Mouse (Mus musculus) CH12.LX (cell line): ENCODE measurements around the gene Adora3. TPM values are rescaled to one million over a fixed set of nuclear protein-coding genes. Genes with fewer than 3 reads are reported as not detected.

Experiments used
- DNase-seq: peaks from one replicate; pipeline ENCODE4 v3.0.0-alpha.2; 2013; ENCODE audit errors: extremely low read depth
- H3K27ac ChIP-seq: 2 replicates; pipeline ENCODE4 v1.5.1; 2012; ENCODE audit warnings: low read depth, mild to moderate bottlenecking, control low read depth, moderate library complexity; ENCODE audit not compliant: insufficient read depth
- H3K27me3 ChIP-seq: replicated peaks from 2 replicates; pipeline ENCODE3; 2012; ENCODE audit warnings: inconsistent platforms
- H3K36me3 ChIP-seq, 2 experiments: replicated peaks in 1 of 2; 2 replicates each; pipeline versions ENCODE3 to v1.6.1; 2012; ENCODE audit warnings: inconsistent platforms in 1 of 2, low read length in 1 of 2, mild to moderate bottlenecking in 1 of 2, mixed read lengths in 1 of 2, moderate library complexity in 1 of 2; ENCODE audit not compliant: control insufficient read depth in 1 of 2, insufficient read depth in 1 of 2
- H3K4me1 ChIP-seq, 2 experiments: 2 replicates each; pipeline ENCODE4 v1.6.1; 2012; ENCODE audit warnings: inconsistent platforms in 1 of 2, moderate library complexity in 1 of 2; ENCODE audit not compliant: insufficient read depth in 2 of 2, control insufficient read depth in 1 of 2
- H3K4me2 ChIP-seq: 2 replicates; pipeline ENCODE4 v1.6.1; 2012; ENCODE audit warnings: low read depth, mild to moderate bottlenecking, control low read depth; ENCODE audit not compliant: poor library complexity, insufficient read depth, severe bottlenecking
- H3K4me3 ChIP-seq, 3 experiments: fragments of 150-350 bp in 1 of 3; sonication (generic) in 1 of 3; replicated peaks in 1 of 3; 2 replicates each; pipeline versions ENCODE3 to v1.5.1; 2011 to 2012; ENCODE audit warnings: low read depth in 2 of 3, low read length in 2 of 3, mild to moderate bottlenecking in 2 of 3, moderate library complexity in 2 of 3, control low read depth in 1 of 3, improper control_type of control experiment in 1 of 3, inconsistent platforms in 1 of 3, mixed read lengths in 1 of 3; ENCODE audit not compliant: poor library complexity in 1 of 3
- H3K79me2 ChIP-seq: replicated peaks from 2 replicates; pipeline ENCODE4 v1.6.1; 2012; ENCODE audit warnings: mild to moderate bottlenecking, moderate library complexity; ENCODE audit not compliant: control insufficient read depth, poor library complexity, insufficient read depth, severe bottlenecking; ENCODE audit errors: extremely low read depth
- H3K9ac ChIP-seq: 2 replicates; pipeline ENCODE4 v1.6.1; 2012; ENCODE audit warnings: low read depth, mild to moderate bottlenecking, control low read depth, moderate library complexity; ENCODE audit not compliant: insufficient read depth
- H3K9me3 ChIP-seq: replicated peaks from 2 replicates; pipeline ENCODE3; 2012; ENCODE audit warnings: low read length, inconsistent platforms, mixed read lengths
- CTCF ChIP-seq, 2 experiments: IDR thresholded peaks in 1 of 2; conservative IDR thresholded peaks in 1 of 2; 2 replicates each; pipeline ENCODE4 v1.5.1; 2011 to 2012; ENCODE audit warnings: low read depth in 2 of 2, low read length in 2 of 2, improper control_type of control experiment in 1 of 2, inconsistent platforms in 1 of 2, mild to moderate bottlenecking in 1 of 2, moderate library complexity in 1 of 2
- ELF1 ChIP-seq: IDR thresholded peaks from 2 replicates; pipeline ENCODE4 v1.6.1; 2014; ENCODE audit warnings: low read depth, mild to moderate bottlenecking, inconsistent platforms, low read length, improper control_type of control experiment
- ETS1 ChIP-seq: conservative IDR thresholded peaks from 2 replicates; pipeline ENCODE4 v1.6.1; 2012; ENCODE audit warnings: low read depth, mild to moderate bottlenecking, inconsistent platforms, low read length, improper control_type of control experiment, moderate library complexity
- GABPA ChIP-seq: IDR thresholded peaks from 2 replicates; pipeline ENCODE4 v1.6.1; 2012; ENCODE audit warnings: low read depth, low read length, improper control_type of control experiment, inconsistent platforms; ENCODE audit not compliant: insufficient replicate concordance
- HCFC1 ChIP-seq: IDR thresholded peaks from 2 replicates; pipeline ENCODE4 v1.6.1; 2012; ENCODE audit warnings: low read depth, mild to moderate bottlenecking, inconsistent platforms, low read length, improper control_type of control experiment
- IRF4 ChIP-seq: IDR thresholded peaks from 2 replicates; pipeline ENCODE4 v1.6.1; 2014; ENCODE audit warnings: low read depth, mild to moderate bottlenecking, inconsistent platforms, low read length, improper control_type of control experiment
- JUN ChIP-seq: IDR thresholded peaks from 2 replicates; pipeline ENCODE4 v1.6.1; 2011; ENCODE audit warnings: low read depth, mild to moderate bottlenecking, low read length, improper control_type of control experiment, moderate library complexity; ENCODE audit not compliant: insufficient read depth
- JUND ChIP-seq: conservative IDR thresholded peaks from 2 replicates; pipeline ENCODE4 v1.6.1; 2011; ENCODE audit warnings: low read depth, low read length, improper control_type of control experiment
- KAT2A ChIP-seq: IDR thresholded peaks from 2 replicates; pipeline ENCODE4 v1.6.1; 2012; ENCODE audit warnings: low read length, improper control_type of control experiment, inconsistent platforms; ENCODE audit not compliant: insufficient replicate concordance
- MAFK ChIP-seq: IDR thresholded peaks from 2 replicates; pipeline ENCODE4 v1.6.1; 2011; ENCODE audit warnings: low read length, improper control_type of control experiment; ENCODE audit not compliant: insufficient replicate concordance
- MAX ChIP-seq: IDR thresholded peaks from 2 replicates; pipeline ENCODE4 v1.6.1; 2011; ENCODE audit warnings: low read length, improper control_type of control experiment
- MEF2A ChIP-seq: IDR thresholded peaks from 2 replicates; pipeline ENCODE4 v1.6.1; 2014; ENCODE audit warnings: low read depth, mild to moderate bottlenecking, inconsistent platforms, low read length, improper control_type of control experiment, borderline replicate concordance
- MYC ChIP-seq: IDR thresholded peaks from 2 replicates; pipeline ENCODE4 v1.6.1; 2011; ENCODE audit warnings: low read depth, mild to moderate bottlenecking, improper control_type of control experiment, low read length
- NELFE ChIP-seq: IDR thresholded peaks from 2 replicates; pipeline ENCODE4 v1.6.1; 2011; ENCODE audit warnings: low read depth, low read length, improper control_type of control experiment
- NRF1 ChIP-seq: IDR thresholded peaks from 2 replicates; pipeline ENCODE4 v1.6.1; 2014; ENCODE audit warnings: low read depth, mild to moderate bottlenecking, inconsistent platforms, low read length, improper control_type of control experiment, moderate library complexity
- POLR2A ChIP-seq: IDR thresholded peaks from 2 replicates; pipeline ENCODE4 v1.6.1; 2011; ENCODE audit warnings: low read depth, mild to moderate bottlenecking, improper control_type of control experiment, low read length
- POLR2AphosphoS2 ChIP-seq: IDR thresholded peaks from 2 replicates; pipeline ENCODE4 v1.6.1; 2011; ENCODE audit warnings: low read depth, low read length, improper control_type of control experiment
- RCOR1 ChIP-seq: conservative IDR thresholded peaks from 2 replicates; pipeline ENCODE4 v1.6.1; 2012; ENCODE audit warnings: low read depth, mild to moderate bottlenecking, inconsistent platforms, low read length, improper control_type of control experiment
- SIN3A ChIP-seq: IDR thresholded peaks from 2 replicates; pipeline ENCODE4 v1.6.1; 2012; ENCODE audit warnings: low read length, improper control_type of control experiment, inconsistent platforms
- TBP ChIP-seq: conservative IDR thresholded peaks from 2 replicates; pipeline ENCODE4 v1.6.1; 2011; ENCODE audit warnings: low read depth, low read length, improper control_type of control experiment
- USF2 ChIP-seq: conservative IDR thresholded peaks from 2 replicates; pipeline ENCODE4 v1.6.1; 2011; ENCODE audit warnings: low read depth, low read length, improper control_type of control experiment
- ZKSCAN1 ChIP-seq: IDR thresholded peaks from 2 replicates; pipeline ENCODE4 v1.6.1; 2012; ENCODE audit warnings: low read depth, inconsistent platforms, low read length, improper control_type of control experiment, borderline replicate concordance
- ZMIZ1 ChIP-seq: IDR thresholded peaks from 2 replicates; pipeline ENCODE4 v1.6.1; 2012; ENCODE audit warnings: low read depth, mild to moderate bottlenecking, inconsistent platforms, low read length, improper control_type of control experiment
- ZNF384 ChIP-seq: IDR thresholded peaks from 2 replicates; pipeline ENCODE4 v1.6.1; 2012; ENCODE audit warnings: low read depth, low read length, improper control_type of control experiment, inconsistent platforms
- dilution Hi-C: fragments of 300-500 bp; cut with MboI; formaldehyde crosslinking; loops from 2 replicates; pipeline ENCODE4 v1.14.3; 2020; ENCODE audit warnings: low sequenced_read_pairs; ENCODE audit not compliant: extremely low pct_unique_long_range_greater_than_20kb, extremely low pct_ligation_motif_present
- in situ Hi-C: fragments of 300-500 bp; cut with MboI; formaldehyde crosslinking; loops from 3 replicates; pipeline ENCODE4 v1.14.3; 2019; ENCODE audit warnings: low sequenced_read_pairs, low pct_ligation_motif_present, low pct_unique_long_range_greater_than_20kb, mixed read lengths
- polyA plus RNA-seq: library from polyadenylated mRNA; unstranded; fragments of >175 nt; gene quantifications from 2 replicates; pipeline ENCODE4 v1.2.1, GENCODE M21; 2012; ENCODE audit warnings: low read depth; ENCODE audit not compliant: insufficient read length
- total RNA-seq, 2 experiments: library from RNA; depleted of rRNA; stranded (reverse); fragments of 300-350 nt in 1 of 2; fragments of >200 nt in 1 of 2; gene quantifications; 2 replicates each; pipeline ENCODE4 v1.2.3; 2012 to 2014

Gene Adora3
- total and polyA plus RNA-seq, 3 experiments = 0.54 to 1.4 (median 1.1) TPM

DNA sequence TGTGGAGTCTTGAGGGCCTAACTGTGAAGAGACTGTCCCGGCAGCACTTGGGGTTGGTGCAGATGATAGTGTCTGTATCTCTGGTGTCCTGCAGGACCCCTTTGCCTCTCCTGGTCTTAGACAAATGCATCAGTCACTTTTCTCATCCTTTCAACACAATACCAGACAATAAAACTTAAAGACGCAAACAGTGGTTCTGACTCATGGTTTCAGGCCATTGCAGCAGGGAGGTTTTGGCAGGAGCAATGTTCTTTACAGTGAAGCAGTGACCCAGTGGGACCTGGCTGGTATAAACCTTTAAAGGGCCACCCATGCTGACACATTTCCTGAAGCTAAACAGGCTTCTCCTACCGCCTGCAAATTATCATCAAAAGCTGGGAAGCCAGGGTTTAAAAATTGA lies 20.5 kb downstream of the Adora3 start:
- Histone ChIP-seq H3K9ac (peak overlapping the region; percentile 93), H3K4me2 (peak overlapping the region; percentile 76; the same call in 1 of the 2 replicates), H3K36me3 (no peaks in the 10 kb centered on the region), H3K9me3 (no peaks in the 10 kb centered on the region), H3K4me3 (peak overlapping the region; percentile 31 to 67 (median 44)), H3K27me3 (no peaks in the 10 kb centered on the region), H3K27ac (peak overlapping the region; percentile 78), H3K79me2 (no peaks in the 10 kb centered on the region), H3K4me1 (peaks cover 8 to 43% of the 10 kb centered on the region in 2 experiments)
- dilution Hi-C loops (no loop called here), in situ Hi-C loops (loop anchor here (5.0 kb wide), 1 partner anchor 69 kb away; no protein-coding TSS in a partner anchor)
- no peak for TF ChIP-seq JUND
- TF ChIP-seq POLR2A = no peak
- no peak for TF ChIP-seq TBP
- TF ChIP-seq ZNF384 = no peak
- DNase-seq = no peak

DNA sequence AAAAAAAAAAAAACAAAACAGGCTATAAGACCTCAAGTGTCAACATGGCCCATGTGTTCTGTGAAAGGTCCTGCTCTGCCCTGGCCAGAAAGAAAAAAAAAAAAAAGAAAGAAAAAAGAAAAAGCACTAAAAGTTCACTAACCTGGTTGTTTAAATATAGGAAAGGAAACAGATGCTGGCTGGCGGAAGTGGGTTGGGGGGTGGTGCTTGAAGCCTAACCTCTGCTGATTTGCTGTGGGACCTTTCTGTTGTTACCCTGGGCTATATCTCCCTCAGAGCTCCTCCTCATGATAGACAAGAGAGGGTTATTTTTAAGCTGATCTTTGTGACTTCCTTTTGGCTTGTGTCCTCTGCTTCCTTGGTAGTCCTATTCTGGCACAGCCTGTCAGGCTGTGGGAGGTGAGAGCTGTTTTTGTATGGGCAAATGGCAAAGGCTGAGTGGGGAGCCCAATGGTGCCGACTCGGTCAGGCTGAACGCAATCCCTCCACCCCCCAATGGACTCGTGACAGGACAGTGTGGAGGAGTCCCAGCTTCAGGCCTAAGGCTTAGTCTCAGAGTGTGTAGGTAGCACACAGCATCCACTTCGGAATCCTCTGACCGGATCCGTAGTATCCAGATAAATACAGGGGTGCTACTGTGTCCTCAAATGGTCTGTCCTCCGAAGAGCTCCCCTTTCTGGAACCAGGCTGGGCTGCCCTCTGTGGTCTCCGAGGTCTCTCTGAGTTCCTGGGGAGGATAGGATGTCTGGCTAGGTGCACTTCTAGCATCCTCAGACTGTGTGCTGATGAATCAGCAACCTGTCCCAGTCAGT lies 21.3 kb downstream of the Adora3 start:
- H3K27ac ChIP-seq = peak overlapping the region; percentile 97
- DNase-seq = peak; percentile 79
- H3K27me3 ChIP-seq = no peaks in the 10 kb centered on the region
- peak overlapping the region; percentile 55 to 67 (median 60) for H3K4me3 ChIP-seq
- H3K9me3 ChIP-seq = peaks cover 3% of the 10 kb centered on the region
- no peak for TF ChIP-seq ZKSCAN1
- no peak for TF ChIP-seq JUN
- TF ChIP-seq ZNF384 = peak; percentile 84
- no peak for TF ChIP-seq JUND
- peak; percentile 67 for TF ChIP-seq POLR2A
- peak; percentile 94 for TF ChIP-seq TBP
- no peak for TF ChIP-seq MAX
- TF ChIP-seq GABPA = no peak
- peak; percentile 59 for TF ChIP-seq HCFC1
- TF ChIP-seq ELF1 = peak; percentile 59
- TF ChIP-seq ZMIZ1 = no peak
- no peak for TF ChIP-seq IRF4
- no peak for TF ChIP-seq MAFK
- TF ChIP-seq USF2 = no peak
- TF ChIP-seq RCOR1 = no peak
- no peak for TF ChIP-seq MYC
- TF ChIP-seq POLR2AphosphoS2 = peak; percentile 65; the same call in 1 of the 2 replicates
- no peak for TF ChIP-seq NRF1
- TF ChIP-seq CTCF (conservative IDR thresholded peaks at IDR 0.05 in 1 of 2, IDR thresholded peaks at IDR 0.05 in 1 of 2; ENCODE audit: low read depth in 2 of 2, low read length in 2 of 2) = no peak
- TF ChIP-seq MEF2A = peak; percentile 62
- peak; percentile 50; the same call in 1 of the 2 replicates for TF ChIP-seq NELFE
- TF ChIP-seq ETS1 = peak; percentile 51; the same call in 1 of the 2 replicates
- TF ChIP-seq SIN3A = peak; percentile 31; the same call in 1 of the 2 replicates
- no peak for TF ChIP-seq KAT2A
- H3K79me2 ChIP-seq = no peaks in the 10 kb centered on the region
- dilution Hi-C loops (no loop called here), in situ Hi-C loops (loop anchor here (5.0 kb wide), 1 partner anchor 70 kb away; no protein-coding TSS in a partner anchor)
- no peaks in the 10 kb centered on the region for H3K36me3 ChIP-seq
- peaks cover 8 to 44% of the 10 kb centered on the region in 2 experiments for H3K4me1 ChIP-seq
- peak overlapping the region; percentile 93 for H3K9ac ChIP-seq
- peak overlapping the region; percentile 76 for H3K4me2 ChIP-seq
